Mouse (Mus musculus): ENCODE results near the gene Pitx2.

- TF ChIP-seq POLR2A (IDR thresholded peaks at IDR 0.05; ENCODE audit: low read depth, low read length) (no peak), CTCF (IDR thresholded peaks at IDR 0.05; ENCODE audit: extremely low read depth, insufficient read length, insufficient replicate concordance, low read depth, low read length) (no peak)
Measured at GRCm38 (mm10) chr3:129209771-129210170, 10.1 kb downstream of the Pitx2 start.

Data from small intestine, adult 2 months (tissue).